ENCODE assay signal across 8 mouse cellular contexts in genomic region chr12:39510073-39510812, GRCm38 (mm10).
DNase-seq lines count a peak whose midpoint lies in the region; ATAC-seq lines count a peak whose summit lies in the region.

No protein-coding gene starts in this region.

- no peaks in the 10 kb centered on the region for H3K27me3 ChIP-seq in embryonic facial prominence, embryonic 11.5 days (ENCODE audit: control insufficient read depth, insufficient read depth, low read length)
- 0 out of 2 replicates have a peak, but pooled peaks cover 4% of the 10 kb centered on the region for H3K27me3 ChIP-seq in heart, embryonic 12.5 days (replicated peaks)
- H3K27me3 ChIP-seq in kidney, embryonic 15.5 days = no peaks in the 10 kb centered on the region
- 0 out of 2 replicates have a peak, but pooled peaks cover 8% of the 10 kb centered on the region for H3K27me3 ChIP-seq in limb, embryonic 13.5 days
- no peaks in the 10 kb centered on the region for H3K27me3 ChIP-seq in neural tube, embryonic 12.5 days (replicated peaks)

- no peak overlapping the region for H3K9ac ChIP-seq in embryonic facial prominence, embryonic 11.5 days (replicated peaks; ENCODE audit: low read length)
- H3K9ac ChIP-seq in heart, embryonic 12.5 days = no peak overlapping the region
- no peak overlapping the region for H3K9ac ChIP-seq in kidney, embryonic 15.5 days
- no peak overlapping the region for H3K9ac ChIP-seq in limb, embryonic 13.5 days
- 0 out of 2 replicates have a peak overlapping the region, but pooled peaks have one; percentile 35 for H3K9ac ChIP-seq in neural tube, embryonic 12.5 days

- no peak overlapping the region for H3K4me3 ChIP-seq in embryonic facial prominence, embryonic 11.5 days (ENCODE audit: low read depth, low read length)
- 0 out of 2 replicates have a peak overlapping the region, but pooled peaks have one; percentile 12 for H3K4me3 ChIP-seq in heart, embryonic 12.5 days
- H3K4me3 ChIP-seq in kidney, embryonic 15.5 days (replicated peaks) = no peak overlapping the region
- no peak overlapping the region for H3K4me3 ChIP-seq in limb, embryonic 13.5 days
- no peak overlapping the region for H3K4me3 ChIP-seq in neural tube, embryonic 12.5 days

- no peak overlapping the region for H3K27ac ChIP-seq in embryonic facial prominence, embryonic 11.5 days (replicated peaks; ENCODE audit: low read depth, low read length)
- no peak overlapping the region for H3K27ac ChIP-seq in heart, embryonic 12.5 days (ENCODE audit: poor library complexity, severe bottlenecking)
- no peak overlapping the region for H3K27ac ChIP-seq in kidney, embryonic 15.5 days
- H3K27ac ChIP-seq in limb, embryonic 13.5 days = no peak overlapping the region
- H3K27ac ChIP-seq in neural tube, embryonic 12.5 days = no peak overlapping the region

- peak overlapping the region; percentile 5; the same call in 1 of the 2 replicates for H3K4me2 ChIP-seq in embryonic facial prominence, embryonic 11.5 days (ENCODE audit: low read depth, low read length)
- peak overlapping the region; percentile 51 for H3K4me2 ChIP-seq in heart, embryonic 12.5 days
- H3K4me2 ChIP-seq in kidney, embryonic 15.5 days = peak overlapping the region; percentile 40
- H3K4me2 ChIP-seq in limb, embryonic 13.5 days (replicated peaks) = peak overlapping the region; percentile 28
- peak overlapping the region; percentile 51 for H3K4me2 ChIP-seq in neural tube, embryonic 12.5 days (replicated peaks)

- no peaks in the 10 kb centered on the region for H3K36me3 ChIP-seq in embryonic facial prominence, embryonic 11.5 days (replicated peaks; ENCODE audit: control insufficient read depth, insufficient read depth, low read depth, low read length)
- no peaks in the 10 kb centered on the region for H3K36me3 ChIP-seq in heart, embryonic 12.5 days
- H3K36me3 ChIP-seq in kidney, embryonic 15.5 days = no peaks in the 10 kb centered on the region
- H3K36me3 ChIP-seq in limb, embryonic 13.5 days = no peaks in the 10 kb centered on the region
- no peaks in the 10 kb centered on the region for H3K36me3 ChIP-seq in neural tube, embryonic 12.5 days

- 14% methylated on average over 13 of the region's 13 CpGs for WGBS in embryonic facial prominence, embryonic 11.5 days
- 24% methylated on average over 13 of the region's 13 CpGs for WGBS in heart, embryonic 12.5 days
- whole genome bisulfite sequencing in kidney, embryonic 15.5 days = 23% methylated on average over 13 of the region's 13 CpGs
- 24% methylated on average over 13 of the region's 13 CpGs for WGBS in limb, embryonic 13.5 days
- 23% methylated on average over 13 of the region's 13 CpGs for WGBS in neural tube, embryonic 12.5 days

- peak; percentile 19 to 34 for DNase-seq in CD8-positive naive resting alpha-beta T cell, adult 2 months (ENCODE audit: low read depth in 2 of 2, low spot score in 2 of 2)
- DNase-seq in adrenal gland, postnatal 14 days = peak; percentile 70
- peak; percentile 85 for DNase-seq in embryonic facial prominence, embryonic 11.5 days (ENCODE audit: low spot score)
- DNase-seq in thymus, postnatal 10 days (ENCODE audit: low spot score in 2 of 2) = peak; percentile 18 to 48

- ATAC-seq in embryonic facial prominence, embryonic 11.5 days (replicated peaks; ENCODE audit: insufficient number of reproducible peaks, low FRiP score, low TSS enrichment, low read depth) = 0 out of 2 replicates have a peak, but pooled peaks have one; percentile 52
- ATAC-seq in heart, embryonic 12.5 days (ENCODE audit: insufficient number of reproducible peaks, low FRiP score) = no peak
- ATAC-seq in kidney, embryonic 15.5 days (replicated peaks; ENCODE audit: low FRiP score) = peak; percentile 81; the same call in 1 of the 2 replicates
- ATAC-seq in limb, embryonic 13.5 days (ENCODE audit: low FRiP score, low read depth) = peak; percentile 86
- peak; percentile 91 for ATAC-seq in neural tube, embryonic 12.5 days (ENCODE audit: low FRiP score, low read depth)

- no peaks in the 10 kb centered on the region for H3K4me1 ChIP-seq in embryonic facial prominence, embryonic 11.5 days (ENCODE audit: control insufficient read depth, insufficient read depth, low read length)
- 0 out of 2 replicates have a peak, but pooled peaks cover 3% of the 10 kb centered on the region for H3K4me1 ChIP-seq in heart, embryonic 12.5 days (replicated peaks)
- H3K4me1 ChIP-seq in kidney, embryonic 15.5 days = 0 out of 2 replicates have a peak, but pooled peaks cover 3% of the 10 kb centered on the region
- H3K4me1 ChIP-seq in limb, embryonic 13.5 days = no peaks in the 10 kb centered on the region
- no peaks in the 10 kb centered on the region for H3K4me1 ChIP-seq in neural tube, embryonic 12.5 days

- H3K9me3 ChIP-seq in embryonic facial prominence, embryonic 11.5 days (replicated peaks; ENCODE audit: control insufficient read depth, low read length) = no peaks in the 10 kb centered on the region
- H3K9me3 ChIP-seq in heart, embryonic 12.5 days (replicated peaks) = no peaks in the 10 kb centered on the region
- H3K9me3 ChIP-seq in kidney, embryonic 15.5 days (replicated peaks) = no peaks in the 10 kb centered on the region
- no peaks in the 10 kb centered on the region for H3K9me3 ChIP-seq in limb, embryonic 13.5 days
- H3K9me3 ChIP-seq in neural tube, embryonic 12.5 days = no peaks in the 10 kb centered on the region

Comparison
In these comparisons a context has a peak if more than half of its experiments do, and no peak if none do; other contexts are left out.
1. DNase-seq: peak in every context shown above with its lines; median percentile 85 in embryonic facial prominence, embryonic 11.5 days; 70 in adrenal gland, postnatal 14 days; 33 in thymus, postnatal 10 days; 26 in CD8-positive naive resting alpha-beta T cell, adult 2 months.